Mouse (Mus musculus) small intestine, adult 2 months (tissue): ENCODE measurements around the gene Slc43a2. TPM values are rescaled to one million over a fixed set of nuclear protein-coding genes. Genes with fewer than 3 reads are reported as not detected.

Experiments
- H3K27ac ChIP-seq: fragments of 200-500 bp; 2 replicates; pipeline ENCODE4 v1.5.1; 2012; ENCODE audit warnings: low read depth, low read length, control low read depth, inconsistent platforms; ENCODE audit not compliant: insufficient read depth
- H3K27me3 ChIP-seq: fragments of 200-500 bp; 2 replicates; pipeline ENCODE4 v1.6.1; 2012; ENCODE audit warnings: mild to moderate bottlenecking, moderate library complexity, low read length, inconsistent platforms; ENCODE audit not compliant: control insufficient read depth, insufficient read depth
- H3K36me3 ChIP-seq: fragments of 200-500 bp; 2 replicates; pipeline ENCODE4 v1.6.1; 2012; ENCODE audit warnings: mild to moderate bottlenecking, low read length, control low read depth, inconsistent platforms; ENCODE audit not compliant: control insufficient read depth, insufficient read depth
- H3K4me1 ChIP-seq: fragments of 200-500 bp; 2 replicates; pipeline ENCODE4 v1.6.1; 2012; ENCODE audit warnings: low read length, inconsistent platforms, mixed read lengths; ENCODE audit not compliant: control insufficient read depth, insufficient read depth, insufficient read length
- H3K4me3 ChIP-seq: fragments of 200-500 bp; 2 replicates; pipeline ENCODE4 v1.5.1; 2012; ENCODE audit warnings: low read depth, mild to moderate bottlenecking, control low read depth, inconsistent platforms, low read length, moderate library complexity
- CTCF ChIP-seq: fragments of 200-500 bp; IDR thresholded peaks from 2 replicates; pipeline ENCODE4 v1.5.1; 2012; ENCODE audit warnings: low read depth, mild to moderate bottlenecking, control low read depth, inconsistent platforms, low read length, moderate library complexity, mixed read lengths; ENCODE audit not compliant: insufficient replicate concordance, insufficient read length; ENCODE audit errors: extremely low read depth
- POLR2A ChIP-seq: fragments of 200-500 bp; IDR thresholded peaks from 2 replicates; pipeline ENCODE4 v1.6.1; 2012; ENCODE audit warnings: low read depth, mild to moderate bottlenecking, control low read depth, inconsistent platforms, low read length, moderate library complexity
- WGBS: fragments of 180-500 bp; shearing (Covaris S2); methylation state at CpG from one replicate; pipeline ENCODE4 v1.1.7; 2018; 5-methylcytosine and 5-hydroxymethylcytosine counted together
- polyA plus RNA-seq: library from polyadenylated mRNA; depleted of rRNA; stranded (reverse); fragments of >200 nt; gene quantifications from 2 replicates; pipeline ENCODE4 v1.2.3, GENCODE M21; 2012

Slc43a2 gene
- polyA plus RNA-seq, 1 experiment = 508 TPM

GRCm38 (mm10) chr11:75575560-75576123 is 44.1 kb downstream of the Slc43a2 start:
- Histone ChIP-seq H3K27me3 (no peaks in the 10 kb centered on the region), H3K27ac (no peak overlapping the region), H3K36me3 (peaks cover 26% of the 10 kb centered on the region), H3K4me1 (peaks cover 27% of the 10 kb centered on the region), H3K4me3 (no peak overlapping the region)
- WGBS = 77% methylated on average over 9 of the region's 9 CpGs
- no peak for TF ChIP-seq CTCF

- Histone ChIP-seq H3K4me1 (peaks cover 6% of the 10 kb centered on the region), H3K4me3 (no peak overlapping the region), H3K36me3 (peaks cover 2% of the 10 kb centered on the region; the same call in 1 of the 2 replicates), H3K27me3 (no peaks in the 10 kb centered on the region), H3K27ac (no peak overlapping the region)
- TF ChIP-seq POLR2A (no peak), CTCF (no peak)
- 92% methylated on average over 5 of the region's 5 CpGs for WGBS
Measured at GRCm38 (mm10) chr11:75578609-75579008, 47.1 kb downstream of the Slc43a2 start.

GRCm38 (mm10) chr11:75581495-75582149 is 50.1 kb downstream of the Slc43a2 start:
- H3K27ac ChIP-seq = no peak overlapping the region
- 78% methylated on average over 7 of the region's 7 CpGs for WGBS
- H3K4me3 ChIP-seq = no peak overlapping the region
- no peak for TF ChIP-seq CTCF
- H3K36me3 ChIP-seq = no peaks in the 10 kb centered on the region
- peaks cover 3% of the 10 kb centered on the region for H3K4me1 ChIP-seq
- no peaks in the 10 kb centered on the region for H3K27me3 ChIP-seq

GRCm38 (mm10) chr11:75583521-75583920 is 52.0 kb downstream of the Slc43a2 start:
- H3K27ac ChIP-seq = peak overlapping the region; percentile 76
- no peak overlapping the region for H3K4me3 ChIP-seq
- no peaks in the 10 kb centered on the region for H3K36me3 ChIP-seq
- H3K4me1 ChIP-seq = peaks cover 2% of the 10 kb centered on the region
- no peaks in the 10 kb centered on the region for H3K27me3 ChIP-seq
- 25% methylated on average over 2 of the region's 2 CpGs for WGBS
- TF ChIP-seq CTCF (no peak), POLR2A (no peak)

GRCm38 (mm10) chr11:75585061-75585460 is 53.6 kb downstream of the Slc43a2 start:
- Histone ChIP-seq H3K27ac (no peak overlapping the region), H3K4me1 (peaks cover 3% of the 10 kb centered on the region), H3K4me3 (no peak overlapping the region), H3K27me3 (no peaks in the 10 kb centered on the region), H3K36me3 (peaks cover 2% of the 10 kb centered on the region; the same call in 1 of the 2 replicates)
- 68% methylated on average over 4 of the region's 4 CpGs for WGBS
- TF ChIP-seq CTCF (no peak), POLR2A (no peak)

GRCm38 (mm10) chr11:75585978-75586377 is 54.5 kb downstream of the Slc43a2 start:
- no peak for TF ChIP-seq POLR2A
- no peak for TF ChIP-seq CTCF
- no peak overlapping the region for H3K27ac ChIP-seq
- H3K27me3 ChIP-seq = no peaks in the 10 kb centered on the region
- H3K4me3 ChIP-seq = no peak overlapping the region
- WGBS = 88% methylated on average over 5 of the region's 5 CpGs
- peaks cover 6% of the 10 kb centered on the region; the same call in 1 of the 2 replicates for H3K36me3 ChIP-seq
- peaks cover 6% of the 10 kb centered on the region for H3K4me1 ChIP-seq

- WGBS = 93% methylated on average over 5 of the region's 5 CpGs
- peak overlapping the region; percentile 67 for H3K27ac ChIP-seq
- no peak overlapping the region for H3K4me3 ChIP-seq
- H3K4me1 ChIP-seq = peaks cover 14% of the 10 kb centered on the region
- TF ChIP-seq CTCF (no peak), POLR2A (no peak)
- peaks cover 8% of the 10 kb centered on the region; the same call in 1 of the 2 replicates for H3K36me3 ChIP-seq
- H3K27me3 ChIP-seq = no peaks in the 10 kb centered on the region
Measured at GRCm38 (mm10) chr11:75586963-75587362, 55.5 kb downstream of the Slc43a2 start.
